Mouse (Mus musculus) kidney, adult 2 months (tissue): ENCODE data around the gene Card10.
A peak's percentile ranks its signal among the peaks of the same experiment; 100 is the strongest.

Source experiments
- CTCF ChIP-seq: fragments of 200-500 bp; conservative IDR thresholded peaks from 2 replicates; pipeline ENCODE4 v1.5.1; 2011; ENCODE audit warnings: low read depth, mild to moderate bottlenecking, control low read depth, low read length, moderate library complexity, mixed read lengths; ENCODE audit not compliant: insufficient read depth, insufficient read length
- POLR2A ChIP-seq: fragments of 200-500 bp; IDR thresholded peaks from one replicate; pipeline ENCODE4 v1.6.1; 2011; ENCODE audit warnings: low read depth, low read length, control low read depth

DNA sequence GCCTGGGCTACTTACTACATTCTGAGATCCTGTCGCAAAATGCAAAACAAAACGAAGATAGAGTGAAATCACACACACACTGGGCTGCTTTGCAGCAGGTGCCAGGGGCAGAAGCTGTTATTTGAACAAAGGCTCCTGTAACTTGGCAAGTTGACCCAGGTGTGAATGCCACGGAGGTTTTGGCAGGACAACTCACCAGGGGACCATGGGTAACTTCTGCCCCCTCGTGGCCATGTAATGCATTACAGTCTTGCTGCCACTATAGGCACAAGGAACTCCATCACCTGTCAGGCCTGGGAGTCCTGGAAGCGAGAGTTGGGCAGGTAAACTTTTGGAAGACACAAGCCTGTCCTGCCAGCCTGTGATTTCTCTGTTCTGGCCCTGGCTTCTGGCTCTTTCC, 45.6 kb upstream of the Card10 start:
- TF ChIP-seq POLR2A (no peak), CTCF (peak; percentile 98)
